Mouse (Mus musculus): ENCODE results near the gene Rpf2. TPM values are rescaled to one million over a fixed set of nuclear protein-coding genes. Genes with fewer than 3 reads are reported as not detected.

The Rpf2 gene
- polyA plus RNA-seq (2014; fragmentation: Nextera tagmentation; extraction: Ambion mirVana), result 87.2 and 94.7 TPM in 2 replicates

DNA sequence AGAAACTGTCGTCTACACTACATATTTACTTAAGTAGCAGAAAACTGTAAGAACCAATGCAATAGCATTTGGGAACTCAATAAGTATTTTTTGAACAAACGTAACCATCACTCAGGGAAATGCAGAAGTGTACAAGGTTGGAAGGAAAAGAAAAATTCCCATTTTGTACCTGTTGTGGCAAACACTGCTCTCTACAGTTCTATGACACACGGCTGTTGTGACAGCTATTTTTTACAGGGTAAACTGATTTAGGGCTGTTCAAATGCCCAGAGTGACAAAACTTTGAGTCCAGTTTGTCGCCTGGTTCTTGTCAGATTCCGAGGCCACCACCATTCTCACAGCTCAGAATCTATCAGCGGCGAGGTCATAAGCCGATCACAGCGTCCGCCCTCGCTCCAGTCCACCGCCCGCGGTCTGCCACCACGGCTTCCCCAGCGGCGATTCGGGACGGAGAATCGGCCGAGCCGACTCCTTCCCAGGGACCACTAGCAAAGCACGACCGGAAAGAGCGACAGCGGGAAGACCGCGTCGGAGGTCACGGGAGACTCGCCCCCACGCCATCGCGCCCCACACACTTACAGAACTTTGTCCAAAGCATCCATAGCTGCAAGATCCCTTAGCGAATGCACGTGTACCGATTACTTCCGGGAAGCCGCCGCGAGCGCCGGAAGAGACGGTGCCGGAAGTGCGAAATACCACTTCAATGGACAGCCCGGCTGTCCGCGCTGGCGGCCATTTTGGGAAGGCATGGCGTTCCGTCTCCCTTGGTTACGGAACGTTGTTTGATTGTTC, at the start of gene Rpf2:
Gene Rpf2 (minus strand): TSS at position 663 of the 792 bp plus-strand sequence.
- ATAC-seq (ENCODE audit: low FRiP score) (peak; percentile 96), DNase-seq (ENCODE audit: low spot score, missing footprints) (peak; percentile 99)
- WGBS, result under 1% methylated on average over 54 of the region's 54 CpGs
- H3K36me3 ChIP-seq (ENCODE audit: control insufficient read depth, insufficient read depth, low read length), result peaks cover 6% of the 10 kb centered on the region; the same call in 1 of the 2 replicates
- no peaks in the 10 kb centered on the region for H3K27me3 ChIP-seq (ENCODE audit: control insufficient read depth, insufficient read depth, low read length)
- H3K9me3 ChIP-seq (ENCODE audit: control insufficient read depth, low read length), result no peaks in the 10 kb centered on the region
- peak within 1 kb of the TSS; percentile 41 for H3K27ac ChIP-seq (ENCODE audit: low read depth, low read length)
- H3K4me3 ChIP-seq (ENCODE audit: low read depth, low read length), result peak within 1 kb of the TSS; percentile 52
- H3K4me1 ChIP-seq (ENCODE audit: control insufficient read depth, insufficient read depth, low read length), result peaks cover 3% of the 10 kb centered on the region; the same call in 1 of the 2 replicates
- peak within 1 kb of the TSS; percentile 66 for H3K9ac ChIP-seq (ENCODE audit: low read length)
- H3K4me2 ChIP-seq, result peak within 1 kb of the TSS; percentile 75

DNA sequence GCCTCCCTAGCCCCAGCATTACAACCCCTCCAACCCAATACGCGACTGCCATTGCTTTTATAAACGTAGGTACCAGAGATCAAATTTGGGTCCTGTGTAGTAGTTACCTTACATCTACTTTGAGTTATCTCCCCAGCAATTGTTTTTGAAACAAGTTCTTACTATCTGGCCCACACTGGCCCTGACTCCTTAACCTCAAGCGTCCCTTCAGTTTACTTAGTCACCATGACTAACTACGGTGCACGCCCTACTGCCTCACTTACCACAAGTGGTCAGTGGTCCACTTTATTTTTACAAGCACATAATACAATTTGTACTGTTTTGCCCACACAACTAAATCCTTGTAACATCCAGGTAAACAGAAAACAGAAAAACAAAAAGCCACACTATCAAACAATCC, 45.8 kb upstream of the Rpf2 start:
- ATAC-seq (ENCODE audit: low FRiP score), result no peak
- no peaks in the 10 kb centered on the region for H3K27me3 ChIP-seq (ENCODE audit: control insufficient read depth, insufficient read depth, low read length)
- peaks cover 11% of the 10 kb centered on the region; the same call in 1 of the 2 replicates for H3K36me3 ChIP-seq (ENCODE audit: control insufficient read depth, insufficient read depth, low read length)

DNA sequence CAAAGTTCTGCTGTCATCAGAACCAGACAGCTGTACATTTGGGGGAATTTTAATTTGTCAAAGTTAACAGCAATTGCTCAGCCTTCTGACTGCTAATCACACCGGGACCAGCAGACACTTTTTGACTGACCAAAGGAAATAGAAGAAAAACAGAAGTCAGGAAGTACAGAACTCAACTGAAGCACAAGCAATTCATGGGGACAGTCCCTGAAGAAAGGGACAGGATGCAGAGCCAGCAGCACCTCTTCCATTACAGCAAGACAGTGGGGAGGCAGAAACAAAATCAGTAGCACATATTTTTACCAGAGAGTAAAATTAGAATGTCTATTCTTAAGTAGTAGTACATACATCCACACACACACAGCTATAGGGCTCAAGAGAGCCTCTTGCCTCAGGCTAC, 39.9 kb upstream of the Rpf2 start:
- Histone ChIP-seq H3K4me3 (ENCODE audit: low read depth, low read length) (no peak overlapping the region), H3K9me3 (ENCODE audit: control insufficient read depth, low read length) (no peaks in the 10 kb centered on the region), H3K27ac (ENCODE audit: low read depth, low read length) (no peak overlapping the region), H3K4me1 (ENCODE audit: control insufficient read depth, insufficient read depth, low read length) (no peaks in the 10 kb centered on the region), H3K36me3 (ENCODE audit: control insufficient read depth, insufficient read depth, low read length) (peaks cover 3% of the 10 kb centered on the region; the same call in 1 of the 2 replicates), H3K4me2 (no peak overlapping the region), H3K9ac (ENCODE audit: low read length) (no peak overlapping the region), H3K27me3 (ENCODE audit: control insufficient read depth, insufficient read depth, low read length) (no peaks in the 10 kb centered on the region)
- WGBS, result 91% methylated on average over 1 of the region's 1 CpGs
- ATAC-seq (ENCODE audit: low FRiP score) (no peak), DNase-seq (ENCODE audit: low spot score, missing footprints) (no peak)

More for the DNA sequence above, 45.8 kb upstream of the Rpf2 start:
- Histone ChIP-seq H3K4me1 (ENCODE audit: control insufficient read depth, insufficient read depth, low read length) (no peaks in the 10 kb centered on the region), H3K27ac (ENCODE audit: low read depth, low read length) (no peak overlapping the region), H3K4me2 (no peak overlapping the region), H3K9me3 (ENCODE audit: control insufficient read depth, low read length) (no peaks in the 10 kb centered on the region), H3K4me3 (ENCODE audit: low read depth, low read length) (no peak overlapping the region), H3K9ac (ENCODE audit: low read length) (no peak overlapping the region)
- no peak for DNase-seq (ENCODE audit: low spot score, missing footprints)
- 95% methylated on average over 6 of the region's 6 CpGs for WGBS

DNA sequence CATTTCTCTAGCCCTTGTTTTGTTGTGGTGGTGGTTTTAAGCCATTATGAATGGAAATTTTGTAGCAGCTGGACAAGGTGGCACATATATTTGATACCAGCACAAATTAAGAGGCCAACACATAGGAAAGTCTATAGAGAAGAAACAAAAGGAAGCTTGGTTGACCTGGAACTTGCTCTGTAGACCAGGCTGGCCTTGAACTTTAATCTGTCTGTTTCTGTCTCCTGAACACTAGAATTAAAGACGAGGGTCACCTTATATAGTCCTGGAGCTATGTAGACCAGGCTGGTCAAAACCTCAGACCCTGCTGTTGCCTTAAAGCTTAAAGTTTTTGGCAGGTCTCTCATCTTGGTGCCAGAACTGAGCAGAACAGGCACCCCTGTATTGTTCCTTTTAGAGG, 38.7 kb upstream of the Rpf2 start:
- 73% methylated on average over 1 of the region's 1 CpGs for WGBS
- no peaks in the 10 kb centered on the region for H3K9me3 ChIP-seq (ENCODE audit: control insufficient read depth, low read length)

DNA sequence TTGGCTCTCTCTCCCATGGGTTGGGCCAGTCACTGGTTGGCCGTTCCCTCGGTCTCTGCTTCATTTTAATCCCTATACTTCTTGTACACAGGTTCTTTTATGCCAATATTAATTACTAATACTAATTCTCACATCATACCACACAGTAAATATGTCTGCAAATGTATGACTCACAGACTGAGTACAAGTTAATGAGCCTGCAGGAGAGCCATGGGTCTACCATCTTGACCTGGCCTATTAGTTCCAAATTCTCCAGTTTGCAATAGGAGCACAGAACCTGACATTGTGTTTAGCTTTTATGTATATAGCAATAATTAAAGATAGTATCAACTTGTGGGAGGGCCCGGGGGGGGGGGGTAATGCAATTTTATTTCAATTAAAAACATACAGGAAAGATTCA, 38.2 kb upstream of the Rpf2 start:
- ATAC-seq (ENCODE audit: low FRiP score) (no peak), DNase-seq (ENCODE audit: low spot score, missing footprints) (no peak)
- Histone ChIP-seq H3K27me3 (ENCODE audit: control insufficient read depth, insufficient read depth, low read length) (no peaks in the 10 kb centered on the region), H3K9me3 (ENCODE audit: control insufficient read depth, low read length) (no peaks in the 10 kb centered on the region), H3K36me3 (ENCODE audit: control insufficient read depth, insufficient read depth, low read length) (peaks cover 3% of the 10 kb centered on the region; the same call in 1 of the 2 replicates), H3K4me1 (ENCODE audit: control insufficient read depth, insufficient read depth, low read length) (no peaks in the 10 kb centered on the region), H3K9ac (ENCODE audit: low read length) (no peak overlapping the region), H3K27ac (ENCODE audit: low read depth, low read length) (no peak overlapping the region), H3K4me2 (no peak overlapping the region), H3K4me3 (ENCODE audit: low read depth, low read length) (no peak overlapping the region)
- WGBS, result 90% methylated on average over 3 of the region's 3 CpGs

More for the DNA sequence above, 38.7 kb upstream of the Rpf2 start:
- H3K27me3 ChIP-seq (ENCODE audit: control insufficient read depth, insufficient read depth, low read length), result no peaks in the 10 kb centered on the region
- H3K27ac ChIP-seq (ENCODE audit: low read depth, low read length), result no peak overlapping the region
- H3K4me3 ChIP-seq (ENCODE audit: low read depth, low read length), result no peak overlapping the region
- ATAC-seq (ENCODE audit: low FRiP score), result no peak
- no peak overlapping the region for H3K4me2 ChIP-seq
- no peak overlapping the region for H3K9ac ChIP-seq (ENCODE audit: low read length)
- H3K4me1 ChIP-seq (ENCODE audit: control insufficient read depth, insufficient read depth, low read length), result no peaks in the 10 kb centered on the region
- DNase-seq (ENCODE audit: low spot score, missing footprints), result no peak
- peaks cover 3% of the 10 kb centered on the region; the same call in 1 of the 2 replicates for H3K36me3 ChIP-seq (ENCODE audit: control insufficient read depth, insufficient read depth, low read length)

DNA sequence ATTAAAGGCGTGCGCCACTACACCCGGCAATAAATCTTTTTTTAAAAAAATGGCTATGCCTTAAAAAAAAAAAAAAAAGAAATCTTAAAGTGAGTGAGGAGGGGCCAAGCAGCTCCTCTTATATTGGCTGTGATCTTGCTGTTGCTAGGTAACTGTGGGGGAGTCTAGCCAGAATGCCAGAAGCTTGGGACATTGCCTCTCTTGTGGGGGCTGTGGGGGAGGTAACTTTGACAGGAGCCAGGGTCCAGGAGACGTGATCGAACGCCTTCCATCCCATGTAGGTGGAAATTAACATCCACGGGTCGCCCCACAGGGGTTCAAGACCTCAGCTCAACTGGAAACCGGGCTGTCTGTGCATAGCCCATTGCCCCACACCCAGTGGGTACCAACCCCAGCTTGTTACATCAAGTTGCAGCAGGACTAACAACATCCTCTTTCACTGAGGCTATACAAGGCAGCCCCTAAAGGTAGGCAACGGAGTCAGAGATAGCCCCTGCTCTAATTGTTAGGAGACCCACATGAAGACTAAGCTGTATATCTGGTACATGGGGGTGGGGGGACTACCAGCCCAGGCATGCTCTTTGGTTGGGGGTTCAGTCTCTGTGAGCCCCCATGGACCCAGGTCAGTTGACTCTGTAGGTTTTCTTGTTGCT, 37.5 kb upstream of the Rpf2 start:
- Histone ChIP-seq H3K36me3 (ENCODE audit: control insufficient read depth, insufficient read depth, low read length) (no peaks in the 10 kb centered on the region; the same call in 1 of the 2 replicates), H3K9ac (ENCODE audit: low read length) (no peak overlapping the region), H3K27me3 (ENCODE audit: control insufficient read depth, insufficient read depth, low read length) (no peaks in the 10 kb centered on the region), H3K9me3 (ENCODE audit: control insufficient read depth, low read length) (no peaks in the 10 kb centered on the region), H3K4me2 (no peak overlapping the region), H3K4me1 (ENCODE audit: control insufficient read depth, insufficient read depth, low read length) (no peaks in the 10 kb centered on the region), H3K27ac (ENCODE audit: low read depth, low read length) (no peak overlapping the region), H3K4me3 (ENCODE audit: low read depth, low read length) (no peak overlapping the region)
- WGBS, result 78% methylated on average over 10 of the region's 10 CpGs
- 0 out of 2 replicates have a peak, but pooled peaks have one; percentile 35 for ATAC-seq (ENCODE audit: low FRiP score)
- no peak for DNase-seq (ENCODE audit: low spot score, missing footprints)

DNA sequence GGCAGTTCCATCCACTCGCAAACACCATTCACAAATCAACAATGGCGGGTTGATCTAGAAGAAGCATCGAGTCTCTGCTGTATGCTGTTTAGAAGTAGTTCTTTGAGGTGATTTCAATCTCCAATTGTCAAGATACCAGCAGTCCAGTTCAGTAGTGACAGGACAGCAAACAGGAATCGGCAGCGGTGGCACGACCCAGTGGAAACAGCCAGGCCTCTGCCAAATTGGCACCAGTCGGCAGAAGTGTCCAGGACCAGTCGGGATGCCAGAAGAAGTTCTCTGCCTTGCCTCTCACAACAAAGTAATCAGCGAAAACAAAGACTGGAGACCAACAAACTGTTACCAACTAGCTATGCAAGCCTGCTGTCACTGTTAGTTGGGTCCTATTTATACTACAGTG, 36.8 kb upstream of the Rpf2 start:
- 94% methylated on average over 9 of the region's 9 CpGs for WGBS
- no peak overlapping the region for H3K9ac ChIP-seq (ENCODE audit: low read length)

DNA sequence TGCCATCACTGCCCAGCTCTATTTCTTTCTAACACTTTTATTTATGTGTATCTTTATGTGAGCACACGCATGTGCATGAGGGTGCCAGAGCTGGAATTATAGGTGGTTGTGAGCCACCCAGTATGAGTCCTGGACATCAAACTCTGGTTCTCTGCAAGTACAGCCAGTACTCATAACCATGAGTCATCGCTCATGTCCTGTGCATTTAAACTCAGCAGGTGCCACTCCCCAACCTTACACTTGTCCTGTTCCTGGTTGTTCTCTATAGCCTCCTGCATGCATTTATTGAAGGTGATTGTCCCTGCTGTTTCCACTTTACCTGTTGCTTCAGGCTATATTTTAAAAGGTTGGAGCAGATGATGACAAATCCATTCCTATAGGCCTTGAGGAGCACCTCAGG, 34.7 kb upstream of the Rpf2 start:
- H3K27me3 ChIP-seq (ENCODE audit: control insufficient read depth, insufficient read depth, low read length), result no peaks in the 10 kb centered on the region
- H3K9ac ChIP-seq (ENCODE audit: low read length), result no peak overlapping the region
- ATAC-seq (ENCODE audit: low FRiP score), result no peak
- H3K9me3 ChIP-seq (ENCODE audit: control insufficient read depth, low read length), result no peaks in the 10 kb centered on the region
- H3K4me2 ChIP-seq, result no peak overlapping the region
- 96% methylated on average over 2 of the region's 2 CpGs for WGBS
- H3K27ac ChIP-seq (ENCODE audit: low read depth, low read length), result no peak overlapping the region
- no peak for DNase-seq (ENCODE audit: low spot score, missing footprints)
- H3K4me1 ChIP-seq (ENCODE audit: control insufficient read depth, insufficient read depth, low read length), result no peaks in the 10 kb centered on the region
- no peaks in the 10 kb centered on the region for H3K36me3 ChIP-seq (ENCODE audit: control insufficient read depth, insufficient read depth, low read length)
- H3K4me3 ChIP-seq (ENCODE audit: low read depth, low read length), result no peak overlapping the region

More for the DNA sequence above, 36.8 kb upstream of the Rpf2 start:
- ATAC-seq (ENCODE audit: low FRiP score) (no peak), DNase-seq (ENCODE audit: low spot score, missing footprints) (no peak)
- no peak overlapping the region for H3K4me3 ChIP-seq (ENCODE audit: low read depth, low read length)
- no peaks in the 10 kb centered on the region for H3K27me3 ChIP-seq (ENCODE audit: control insufficient read depth, insufficient read depth, low read length)
- no peaks in the 10 kb centered on the region for H3K36me3 ChIP-seq (ENCODE audit: control insufficient read depth, insufficient read depth, low read length)
- H3K4me2 ChIP-seq, result no peak overlapping the region
- H3K9me3 ChIP-seq (ENCODE audit: control insufficient read depth, low read length), result no peaks in the 10 kb centered on the region
- no peak overlapping the region for H3K27ac ChIP-seq (ENCODE audit: low read depth, low read length)
- H3K4me1 ChIP-seq (ENCODE audit: control insufficient read depth, insufficient read depth, low read length), result no peaks in the 10 kb centered on the region

DNA sequence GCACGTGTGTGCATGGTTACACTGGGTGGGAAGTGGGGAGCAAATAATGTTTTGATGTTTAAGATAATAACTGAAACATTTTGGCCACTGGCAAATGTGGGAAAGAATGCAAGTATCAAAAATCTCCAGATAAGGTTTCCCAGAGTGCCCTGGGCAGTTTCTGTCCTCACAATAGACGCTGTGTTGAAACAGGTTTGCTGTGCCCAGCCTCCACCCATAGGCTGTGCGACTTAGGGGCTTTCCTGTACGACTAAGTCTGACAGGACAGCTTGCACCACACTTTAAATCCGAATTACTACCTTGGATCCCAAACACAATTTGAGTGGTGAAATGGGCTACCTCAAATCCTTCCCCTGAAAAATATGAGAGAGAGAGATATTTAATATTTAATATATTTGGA, 31.5 kb upstream of the Rpf2 start:
- Histone ChIP-seq H3K4me1 (ENCODE audit: control insufficient read depth, insufficient read depth, low read length) (no peaks in the 10 kb centered on the region), H3K27ac (ENCODE audit: low read depth, low read length) (no peak overlapping the region), H3K4me3 (ENCODE audit: low read depth, low read length) (no peak overlapping the region), H3K4me2 (no peak overlapping the region), H3K36me3 (ENCODE audit: control insufficient read depth, insufficient read depth, low read length) (no peaks in the 10 kb centered on the region), H3K9me3 (ENCODE audit: control insufficient read depth, low read length) (no peaks in the 10 kb centered on the region), H3K27me3 (ENCODE audit: control insufficient read depth, insufficient read depth, low read length) (no peaks in the 10 kb centered on the region), H3K9ac (ENCODE audit: low read length) (no peak overlapping the region)
- ATAC-seq (ENCODE audit: low FRiP score) (no peak), DNase-seq (ENCODE audit: low spot score, missing footprints) (no peak)
- 79% methylated on average over 5 of the region's 5 CpGs for WGBS

Data from midbrain, embryonic 11.5 days (tissue).